Mouse (Mus musculus) liver, embryonic 15.5 days (tissue): Measurements from ENCODE around the gene Msln. TPM values are rescaled to one million over a fixed set of nuclear protein-coding genes. Genes with fewer than 3 reads are reported as not detected.
A peak's percentile ranks its signal among the peaks of the same experiment; 100 is the strongest.

ENCODE experiments used
- ATAC-seq: fragments of 200-750 bp; cut with Nextera tagmentation; 2 replicates; pipeline ENCODE4 v1.8.0; 2017; ENCODE audit warnings: moderate number of reproducible peaks, mild to moderate bottlenecking, moderate library complexity; ENCODE audit not compliant: insufficient read depth
- H3K27ac ChIP-seq: fragments of 300-500 bp; sonication (generic); replicated peaks from 2 replicates; pipeline ENCODE4 v1.5.1; 2015; ENCODE audit warnings: mild to moderate bottlenecking, inconsistent platforms
- H3K27me3 ChIP-seq: fragments of 300-500 bp; sonication (generic); 2 replicates; pipeline ENCODE4 v1.6.1; 2015; ENCODE audit warnings: mild to moderate bottlenecking, inconsistent platforms
- H3K36me3 ChIP-seq: fragments of 300-500 bp; sonication (generic); replicated peaks from 2 replicates; pipeline ENCODE4 v1.6.1; 2015; ENCODE audit warnings: moderate library complexity, mild to moderate bottlenecking, inconsistent platforms
- H3K4me1 ChIP-seq: fragments of 300-500 bp; sonication (generic); replicated peaks from 2 replicates; pipeline ENCODE4 v1.6.1; 2015; ENCODE audit warnings: inconsistent platforms
- H3K4me2 ChIP-seq: fragments of 300-500 bp; sonication (generic); 2 replicates; pipeline ENCODE4 v1.6.1; 2015; ENCODE audit warnings: moderate library complexity, mild to moderate bottlenecking, inconsistent platforms
- H3K4me3 ChIP-seq: fragments of 300-500 bp; sonication (generic); replicated peaks from 2 replicates; pipeline ENCODE4 v1.5.1; 2015; ENCODE audit warnings: mild to moderate bottlenecking, inconsistent platforms
- H3K9ac ChIP-seq: fragments of 300-500 bp; sonication (generic); 2 replicates; pipeline ENCODE4 v1.6.1; 2015; ENCODE audit warnings: moderate library complexity, mild to moderate bottlenecking, inconsistent platforms
- H3K9me3 ChIP-seq: fragments of 300-500 bp; sonication (generic); replicated peaks from 2 replicates; pipeline ENCODE4 v1.6.1; 2016; ENCODE audit warnings: inconsistent platforms
- WGBS: fragments of 180-500 bp; shearing (Covaris S2); methylation state at CpG from one replicate; pipeline ENCODE4 v1.1.7; 2015; ENCODE audit warnings: mixed read lengths; ENCODE audit not compliant: insufficient replicate concordance; 5-methylcytosine and 5-hydroxymethylcytosine counted together
- polyA plus RNA-seq: library from polyadenylated mRNA; unstranded; fragments of >200 nt; fragmentation: Nextera tagmentation; extraction: Ambion mirVana; gene quantifications from 2 replicates; pipeline ENCODE4 v1.2.1, GENCODE M21; 2015

Msln gene
- 2.5 and 2.7 TPM in 2 replicates for polyA plus RNA-seq

DNA sequence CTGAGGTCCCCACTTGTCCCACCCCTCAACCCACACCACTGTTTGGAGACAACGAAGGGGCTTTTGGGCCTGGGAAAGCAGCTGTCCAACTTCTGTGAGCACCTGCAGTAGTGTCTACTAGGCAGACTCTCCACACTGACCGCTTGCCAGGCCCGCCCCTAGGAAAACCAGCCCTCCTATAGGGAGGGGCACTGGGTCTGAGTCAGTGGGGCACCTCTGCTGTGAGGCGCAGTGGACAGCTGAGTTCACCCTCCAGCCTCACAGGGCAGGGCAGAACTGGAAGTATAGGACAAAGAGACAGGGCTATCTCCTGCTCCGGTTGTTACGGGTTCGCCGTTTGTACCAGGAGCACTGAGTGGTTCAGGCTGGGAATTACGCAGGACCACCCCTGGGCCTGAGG is at the start of gene Msln:
Msln (minus strand) TSS at position 138 of the 400 bp plus-strand sequence.
- Histone ChIP-seq H3K9ac (no peak within 1 kb of the TSS), H3K4me2 (no peak within 1 kb of the TSS), H3K27me3 (peaks cover 11% of the 10 kb centered on the region), H3K9me3 (no peaks in the 10 kb centered on the region), H3K4me3 (no peak within 1 kb of the TSS), H3K27ac (no peak within 1 kb of the TSS), H3K36me3 (no peaks in the 10 kb centered on the region), H3K4me1 (no peaks in the 10 kb centered on the region)
- WGBS: 74% methylated on average over 9 of the region's 9 CpGs
- no peak for ATAC-seq

DNA sequence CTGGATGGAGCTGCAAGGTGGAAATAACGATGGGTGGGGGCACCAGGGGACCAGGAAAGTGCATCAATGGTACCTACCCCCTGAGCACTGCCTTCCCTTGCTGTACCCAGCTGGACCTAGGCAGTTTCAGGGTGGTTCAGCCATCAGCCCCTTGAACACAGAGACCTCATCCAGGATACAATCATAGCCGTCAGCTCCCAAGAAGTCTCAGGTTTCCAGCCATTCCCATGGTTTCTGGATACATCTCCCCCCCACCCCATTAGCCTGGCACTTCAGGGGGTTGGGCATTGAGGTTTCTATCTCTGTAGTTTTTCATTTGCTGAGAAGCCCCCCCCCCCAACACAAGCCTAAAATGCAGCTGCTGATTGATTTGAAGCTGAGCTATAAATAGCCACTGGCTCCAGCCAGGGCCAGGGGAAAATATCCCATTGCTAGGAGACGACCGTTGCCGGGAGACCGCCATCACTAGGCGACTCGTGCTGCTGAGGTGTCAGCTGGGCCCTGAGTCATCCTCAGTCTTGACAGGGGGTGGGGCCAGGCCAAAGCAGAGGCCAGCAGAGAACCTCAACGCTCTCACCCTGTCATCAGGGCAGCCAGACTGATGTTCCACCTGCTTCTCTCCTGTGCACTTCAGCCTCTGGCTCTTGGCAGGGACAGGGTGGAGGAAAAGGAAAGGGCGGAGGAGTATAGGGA is 48.8 kb upstream of the Msln start:
- Histone ChIP-seq H3K4me3 (no peak overlapping the region), H3K4me2 (no peak overlapping the region), H3K9me3 (no peaks in the 10 kb centered on the region), H3K27ac (no peak overlapping the region), H3K36me3 (no peaks in the 10 kb centered on the region), H3K27me3 (peaks cover 61% of the 10 kb centered on the region), H3K4me1 (no peaks in the 10 kb centered on the region), H3K9ac (no peak overlapping the region)
- ATAC-seq: no peak
- 7% methylated on average over 10 of the region's 10 CpGs for WGBS

DNA sequence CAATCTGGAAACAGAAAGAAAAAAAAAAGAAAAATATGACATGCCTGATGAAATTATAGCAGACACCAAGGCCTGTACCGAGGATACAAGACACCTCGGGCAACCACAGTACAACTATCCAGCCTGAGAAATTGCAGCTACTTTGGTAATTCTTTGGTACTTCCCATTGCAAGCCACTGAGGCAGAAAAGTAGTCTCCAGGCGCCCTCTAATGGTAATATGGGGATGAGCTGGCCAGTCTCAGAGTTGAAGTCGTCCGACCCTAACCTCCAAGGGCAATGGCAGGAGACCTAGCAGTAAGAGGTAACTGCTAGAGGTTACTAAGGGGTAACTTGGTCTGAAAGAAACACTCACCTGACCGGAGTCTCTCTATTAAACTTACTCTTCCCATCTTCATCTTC is 46.9 kb upstream of the Msln start:
- no peak overlapping the region for H3K27ac ChIP-seq
- no peak for ATAC-seq
- H3K9ac ChIP-seq: no peak overlapping the region
- peaks cover 42% of the 10 kb centered on the region for H3K27me3 ChIP-seq
- H3K4me3 ChIP-seq: no peak overlapping the region
- no peaks in the 10 kb centered on the region for H3K9me3 ChIP-seq
- H3K4me1 ChIP-seq: peaks cover 17% of the 10 kb centered on the region
- no peaks in the 10 kb centered on the region for H3K36me3 ChIP-seq
- H3K4me2 ChIP-seq: no peak overlapping the region
- WGBS: 5% methylated on average over 6 of the region's 6 CpGs

DNA sequence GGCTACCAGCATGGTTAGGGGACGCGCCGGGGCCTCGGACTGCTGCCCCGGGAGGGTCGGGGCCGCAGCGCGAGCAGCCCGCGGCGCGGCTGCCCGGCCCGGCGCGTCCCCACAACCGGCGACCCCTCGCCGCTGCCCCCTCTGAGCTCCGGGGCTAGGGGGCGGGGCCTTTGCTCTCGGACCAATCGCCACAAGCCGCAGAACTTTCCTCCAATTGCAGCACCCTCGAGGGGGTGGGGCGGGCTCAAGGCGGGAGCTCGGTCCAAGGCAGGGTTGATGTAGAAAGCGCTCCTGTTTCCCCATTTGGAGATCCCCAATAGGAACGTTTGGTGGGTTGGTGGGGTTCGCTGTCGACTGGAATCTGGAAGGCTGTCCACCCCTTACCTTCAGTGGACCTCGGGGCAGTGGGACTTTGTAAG is 42.8 kb upstream of the Msln start, which contains the start of gene Metrn:
Metrn (minus strand) TSS at position 186 of the 419 bp plus-strand sequence.
- Histone ChIP-seq H3K27ac (peak within 1 kb of the TSS; percentile 33; the same call in 1 of the 2 replicates), H3K4me1 (peaks cover 45% of the 10 kb centered on the region), H3K27me3 (peaks cover 9% of the 10 kb centered on the region), H3K4me2 (peak within 1 kb of the TSS; percentile 96), H3K4me3 (peak within 1 kb of the TSS; percentile 88), H3K9me3 (no peaks in the 10 kb centered on the region), H3K9ac (peak within 1 kb of the TSS; percentile 70), H3K36me3 (no peaks in the 10 kb centered on the region)
- ATAC-seq: peak; percentile 76
- WGBS: under 1% methylated on average over 35 of the region's 35 CpGs

DNA sequence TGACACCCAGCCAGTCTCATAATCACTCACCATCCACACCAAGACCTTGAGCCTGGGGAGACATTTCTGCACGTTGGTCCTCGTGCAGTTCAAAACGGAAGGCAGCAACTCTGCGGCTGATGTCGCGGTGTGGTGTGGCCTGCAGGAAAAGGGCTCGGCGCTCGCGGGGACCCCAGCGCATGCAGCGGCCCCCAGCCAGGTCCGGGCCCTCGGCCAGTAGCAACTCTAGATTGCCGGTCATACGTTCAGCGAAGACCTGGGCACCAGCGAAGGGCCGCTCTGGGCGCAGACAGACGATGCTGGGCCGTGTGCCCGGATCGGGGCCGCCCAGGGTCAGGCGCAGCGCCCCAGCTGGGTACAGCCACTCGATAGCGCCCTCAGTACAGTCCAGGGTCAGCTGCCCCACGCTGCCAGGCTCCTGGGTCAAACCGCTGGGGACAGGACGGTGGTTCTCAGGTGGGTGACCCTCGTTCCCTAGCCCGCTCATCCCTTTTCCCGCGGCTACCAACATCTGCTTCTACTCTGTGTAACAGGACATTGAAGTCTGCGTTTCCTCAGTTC is 42.1 kb upstream of the Msln start:
- Histone ChIP-seq H3K4me2 (peak overlapping the region; percentile 96), H3K9me3 (no peaks in the 10 kb centered on the region), H3K27ac (0 out of 2 replicates have a peak overlapping the region, but pooled peaks have one; percentile 33), H3K9ac (peak overlapping the region; percentile 70), H3K27me3 (peaks cover 3% of the 10 kb centered on the region; the same call in 1 of the 2 replicates), H3K4me1 (peaks cover 52% of the 10 kb centered on the region), H3K4me3 (peak overlapping the region; percentile 88), H3K36me3 (no peaks in the 10 kb centered on the region)
- ATAC-seq: 0 out of 2 replicates have a peak, but pooled peaks have one; percentile 6
- under 1% methylated on average over 37 of the region's 37 CpGs for WGBS

DNA sequence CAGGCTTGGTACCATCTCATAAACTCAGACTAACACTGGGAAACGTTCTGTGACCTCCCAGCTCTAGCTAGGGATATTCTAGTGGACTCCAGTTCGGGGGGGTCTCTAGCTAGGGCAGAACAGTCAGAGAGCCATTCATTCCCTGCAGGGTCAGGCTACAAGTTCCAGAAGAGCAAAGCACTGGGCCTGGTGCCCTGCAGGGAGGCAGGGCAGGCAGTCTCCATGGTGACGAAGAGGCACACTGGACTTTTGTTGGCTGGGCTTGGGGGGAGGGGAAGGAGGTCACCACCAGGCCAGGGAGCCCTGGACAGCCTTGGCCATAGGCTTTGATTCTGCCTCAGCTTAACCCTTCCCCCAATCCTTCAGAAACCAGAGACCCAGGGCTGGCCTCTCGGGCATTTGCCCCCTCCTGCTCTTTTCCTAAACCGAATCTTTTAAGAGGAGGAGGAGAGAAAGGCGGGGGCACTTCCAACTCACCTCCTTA is 41.5 kb upstream of the Msln start, which contains the start of gene AC134908.4:
AC134908.4 (minus strand) TSS at position 51 of the 484 bp plus-strand sequence.
- Histone ChIP-seq H3K4me3 (peak within 1 kb of the TSS; percentile 88), H3K9me3 (no peaks in the 10 kb centered on the region), H3K27ac (0 out of 2 replicates have a peak within 1 kb of the TSS, but pooled peaks have one; percentile 33), H3K27me3 (no peaks in the 10 kb centered on the region), H3K36me3 (no peaks in the 10 kb centered on the region), H3K4me1 (peaks cover 58% of the 10 kb centered on the region), H3K4me2 (peak within 1 kb of the TSS; percentile 96), H3K9ac (peak within 1 kb of the TSS; percentile 70)
- 41% methylated on average over 6 of the region's 6 CpGs for WGBS
- no peak for ATAC-seq

DNA sequence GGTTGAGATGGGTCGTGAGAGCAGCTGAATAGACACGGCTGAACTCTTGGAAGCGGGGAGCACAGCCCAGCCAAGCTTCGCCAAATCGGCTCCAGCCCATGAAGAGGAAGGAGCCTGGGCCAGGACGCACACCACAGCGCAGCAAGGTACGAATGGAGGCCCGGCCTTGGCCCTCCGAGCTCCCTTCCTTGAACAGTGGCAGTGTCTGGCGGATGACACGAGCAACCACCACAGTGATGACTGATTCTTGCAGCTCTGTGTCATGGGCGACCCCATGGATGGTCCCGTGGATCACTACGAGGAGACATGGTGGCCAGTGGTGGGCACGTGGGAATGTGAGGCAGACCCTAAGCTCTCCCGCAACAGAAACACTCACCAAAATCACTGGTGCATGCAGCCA is 40.8 kb upstream of the Msln start:
- Histone ChIP-seq H3K9me3 (no peaks in the 10 kb centered on the region), H3K9ac (no peak overlapping the region), H3K27me3 (no peaks in the 10 kb centered on the region), H3K4me1 (peaks cover 62% of the 10 kb centered on the region), H3K36me3 (no peaks in the 10 kb centered on the region; the same call in 1 of the 2 replicates), H3K27ac (no peak overlapping the region), H3K4me3 (no peak overlapping the region), H3K4me2 (peak overlapping the region; percentile 96; the same call in 1 of the 2 replicates)
- WGBS: 82% methylated on average over 17 of the region's 17 CpGs
- no peak for ATAC-seq

DNA sequence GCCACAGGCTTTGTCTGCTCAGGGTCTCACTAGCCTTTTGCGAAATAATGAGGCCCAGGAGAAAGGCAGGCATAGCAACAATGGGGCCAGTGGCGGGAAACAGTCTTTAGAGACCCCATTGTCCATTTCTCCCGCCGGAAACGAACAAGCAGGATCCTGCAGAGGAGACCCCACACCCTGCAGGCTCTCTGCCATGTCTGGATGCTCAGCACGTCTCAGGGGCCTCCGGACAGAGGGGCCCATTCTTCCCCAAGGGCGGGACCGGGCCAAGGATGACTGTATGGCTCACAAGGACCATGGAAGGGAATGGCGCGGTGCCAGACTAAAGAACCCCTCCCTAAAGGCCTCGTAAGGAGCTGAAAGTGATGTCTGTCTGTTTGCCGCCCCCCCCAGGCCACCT is 40.0 kb upstream of the Msln start:
- H3K9me3 ChIP-seq: no peaks in the 10 kb centered on the region
- H3K9ac ChIP-seq: no peak overlapping the region
- WGBS: 77% methylated on average over 13 of the region's 13 CpGs
- no peak overlapping the region for H3K4me3 ChIP-seq
- peaks cover 8% of the 10 kb centered on the region; the same call in 1 of the 2 replicates for H3K36me3 ChIP-seq
- H3K27me3 ChIP-seq: no peaks in the 10 kb centered on the region
- peaks cover 62% of the 10 kb centered on the region for H3K4me1 ChIP-seq
- no peak overlapping the region for H3K27ac ChIP-seq
- no peak overlapping the region for H3K4me2 ChIP-seq
- ATAC-seq: no peak

DNA sequence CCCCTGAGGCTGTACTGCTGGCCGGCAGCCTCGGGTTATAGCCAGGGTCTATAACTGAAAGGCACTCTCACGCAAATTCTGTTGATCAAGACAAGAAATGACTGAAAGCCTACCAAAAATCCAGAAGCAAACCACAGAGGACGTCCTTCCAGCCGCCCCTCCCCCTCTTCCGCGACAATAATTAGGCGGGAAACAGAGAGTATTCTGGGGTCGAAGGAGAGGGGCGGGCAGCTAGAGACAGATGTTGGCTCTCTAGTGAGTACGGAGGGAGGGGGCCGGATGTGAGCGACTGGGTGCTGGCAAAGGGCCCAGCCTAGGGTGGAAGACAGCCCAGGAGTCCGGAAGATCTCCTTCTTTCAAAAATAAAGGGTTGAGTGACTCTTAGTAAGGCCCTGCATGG is 38.4 kb upstream of the Msln start, which contains the start of gene Fam173a:
Fam173a (minus strand) TSS at position 287 of the 400 bp plus-strand sequence.
- peak within 1 kb of the TSS; percentile 89 for H3K27ac ChIP-seq
- H3K4me1 ChIP-seq: peaks cover 61% of the 10 kb centered on the region
- H3K9ac ChIP-seq: peak within 1 kb of the TSS; percentile 68
- no peaks in the 10 kb centered on the region for H3K27me3 ChIP-seq
- ATAC-seq: peak; percentile 53
- H3K4me3 ChIP-seq: peak within 1 kb of the TSS; percentile 84
- no peaks in the 10 kb centered on the region for H3K9me3 ChIP-seq
- H3K4me2 ChIP-seq: peak within 1 kb of the TSS; percentile 95
- H3K36me3 ChIP-seq: peaks cover 13% of the 10 kb centered on the region
- under 1% methylated on average over 14 of the region's 14 CpGs for WGBS

DNA sequence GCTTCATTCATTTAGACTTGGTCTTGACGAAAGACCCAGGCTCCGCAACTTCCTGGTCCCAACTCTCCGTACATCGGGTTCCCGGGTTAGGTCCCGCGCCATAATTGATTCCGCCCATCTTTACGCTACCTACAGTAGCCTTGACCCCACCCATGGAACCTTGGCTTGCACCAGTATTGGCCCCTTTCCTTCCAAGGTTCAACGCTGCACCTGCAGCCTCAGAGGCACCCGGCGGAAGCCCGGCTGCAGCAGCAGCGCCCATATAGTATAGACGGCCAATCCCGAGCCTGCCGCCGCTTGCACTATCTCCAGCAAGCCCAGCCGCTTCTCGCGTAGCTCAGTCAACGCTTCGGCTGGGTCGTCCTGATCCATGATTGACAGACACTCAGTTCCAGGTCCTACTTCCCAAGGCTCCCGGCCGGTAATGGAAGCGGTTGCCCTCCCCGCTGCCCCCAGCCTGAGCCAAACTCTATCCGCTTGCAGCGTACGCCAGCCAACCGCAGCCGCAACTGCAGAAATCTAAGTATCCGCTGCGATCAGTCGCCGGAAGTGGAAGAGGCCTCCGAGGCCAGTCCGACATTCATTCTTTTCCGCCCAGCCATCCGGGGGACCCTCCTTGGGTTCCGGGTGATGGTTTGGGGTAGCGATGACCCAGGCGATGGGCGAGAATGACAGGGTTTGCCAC is 37.8 kb upstream of the Msln start:
- peak overlapping the region; percentile 95 for H3K4me2 ChIP-seq
- H3K36me3 ChIP-seq: peaks cover 13% of the 10 kb centered on the region
- H3K27ac ChIP-seq: peak overlapping the region; percentile 89
- H3K9ac ChIP-seq: peak overlapping the region; percentile 68
- peak overlapping the region; percentile 84 for H3K4me3 ChIP-seq
- no peaks in the 10 kb centered on the region for H3K27me3 ChIP-seq
- peak; percentile 71 for ATAC-seq
- H3K9me3 ChIP-seq: no peaks in the 10 kb centered on the region
- H3K4me1 ChIP-seq: peaks cover 55% of the 10 kb centered on the region
- WGBS: under 1% methylated on average over 45 of the region's 45 CpGs
